Mouse (Mus musculus): ENCODE measurements around the gene Spa17.

Spa17 gene

GRCm38 (mm10) chr9:37563805-37564204 is 49.7 kb downstream of the Spa17 start:
- no peak for DNase-seq (ENCODE audit: low read depth, low spot score)

GRCm38 (mm10) chr9:37560617-37561016 is 52.9 kb downstream of the Spa17 start:
- DNase-seq (ENCODE audit: low read depth, low spot score), result no peak

- DNase-seq (ENCODE audit: low read depth, low spot score), result no peak
Measured at GRCm38 (mm10) chr9:37556366-37556765, 57.2 kb downstream of the Spa17 start.

GRCm38 (mm10) chr9:37554838-37555748 is 58.4 kb downstream of the Spa17 start, which contains the start of gene Siae:
Siae (plus strand) TSS chr9:37555698.
- DNase-seq (ENCODE audit: low read depth, low spot score), result no peak

GRCm38 (mm10) chr9:37554279-37554678 is 59.2 kb downstream of the Spa17 start:
- no peak for DNase-seq (ENCODE audit: low read depth, low spot score)

Measured in WW6 (cell line).